Mouse (Mus musculus): ENCODE measurements around the gene Nrip2.

GRCm38 (mm10) chr6:128404708-128405107 is 5.6 kb downstream of the Nrip2 start:
- TF ChIP-seq CTCF (IDR thresholded peaks at IDR 0.05; ENCODE audit: low read depth) (no peak), EP300 (IDR thresholded peaks at IDR 0.05; ENCODE audit: low read depth) (no peak)
